Mouse (Mus musculus): ENCODE measurements around the gene Jazf1.

DNA sequence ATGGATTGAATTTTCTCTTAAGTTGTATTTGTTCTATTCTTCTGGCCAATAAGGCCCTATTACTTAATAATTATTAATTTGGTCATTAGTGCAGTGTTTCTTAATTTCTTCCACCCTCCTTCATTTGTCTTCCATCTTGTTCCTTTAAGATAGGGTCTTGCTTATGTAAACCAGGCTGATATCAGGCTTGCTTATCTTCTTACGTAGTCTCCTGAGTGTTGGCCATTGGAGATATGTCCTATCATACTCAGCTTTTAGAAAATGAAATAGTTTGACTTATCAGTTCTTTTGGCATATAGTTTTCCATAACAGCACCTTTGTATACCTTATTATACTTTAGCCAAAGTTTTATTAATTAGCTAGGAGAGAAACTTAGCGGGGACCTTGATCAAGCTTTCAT, 333.8 kb downstream of the Jazf1 start:
- TF ChIP-seq POLR2A (IDR thresholded peaks at IDR 0.05; ENCODE audit: low read depth, low read length) (no peak), CTCF (IDR thresholded peaks at IDR 0.05; ENCODE audit: borderline replicate concordance, insufficient read depth, low read length) (no peak)

Data from embryonic fibroblast, embryonic 13.5 days (primary cell).